Mouse (Mus musculus): ENCODE measurements at regions not wholly inside any gene's neighbourhood (a gene's known extent, or its start where the extent isn't known, plus 50 kb on each side); places are given as distances from the start of the nearest gene placed in this dataset. TPM values are rescaled to one million over a fixed set of nuclear protein-coding genes. Genes with fewer than 3 reads are reported as not detected.

Small RNA genes in the stretch of these regions (microRNA-seq; reads per million reads assigned to microRNA genes)
- not detected for gene Gm22696

All from gastrocnemius, adult 18-20 months (tissue).